Mouse (Mus musculus) stomach, adult 2 months (tissue): ENCODE measurements around the gene Stip1. TPM values are rescaled to one million over a fixed set of nuclear protein-coding genes. Genes with fewer than 3 reads are reported as not detected.

ENCODE experiments used
- polyA plus RNA-seq: library from polyadenylated mRNA; depleted of rRNA; stranded (reverse); fragments of >200 nt; gene quantifications from 2 replicates; pipeline ENCODE4 v1.2.3, GENCODE M21; 2012; rRNA removed

Gene Stip1
- polyA plus RNA-seq: 11.6 and 11.9 TPM in 2 replicates

GRCm38 (mm10) chr19:7039841-7040636, at the start of gene Stip1:
Gene Stip1, minus strand, starts transcription at chr19:7039967.

GRCm38 (mm10) chr19:7056248-7057087, 16.7 kb upstream of the Stip1 start, which contains the start of gene Macrod1:
Gene Macrod1, plus strand, starts transcription at chr19:7056810.

GRCm38 (mm10) chr19:7019191-7019590, 20.6 kb downstream of the Stip1 start, which contains the start of gene Fermt3:
Gene Fermt3, minus strand, starts transcription at chr19:7019469.

GRCm38 (mm10) chr19:6996006-6996405, 43.8 kb downstream of the Stip1 start, which contains the start of the genes Nudt22 and Trpt1:
Gene Nudt22, minus strand, starts transcription at chr19:6996117.
Gene Trpt1, plus strand, starts transcription at chr19:6996131.

GRCm38 (mm10) chr19:6992011-6992858, 47.5 kb downstream of the Stip1 start, which contains the start of gene Dnajc4:
Gene Dnajc4, minus strand, starts transcription at chr19:6992572.

GRCm38 (mm10) chr19:6987061-6987903, 52.5 kb downstream of the Stip1 start, which contains the start of gene Vegfb:
Gene Vegfb, minus strand, starts transcription at chr19:6987651.

GRCm38 (mm10) chr19:6980381-6981093, 59.2 kb downstream of the Stip1 start, which contains the start of gene Fkbp2:
Gene Fkbp2, minus strand, starts transcription at chr19:6980501.

GRCm38 (mm10) chr19:6975537-6976521, 63.9 kb downstream of the Stip1 start, which contains the start of gene Plcb3:
Gene Plcb3, minus strand, starts transcription at chr19:6976470.

GRCm38 (mm10) chr19:6974211-6975205, 65.3 kb downstream of the Stip1 start, which contains the start of gene Ppp1r14b:
Gene Ppp1r14b, plus strand, starts transcription at chr19:6974968.

Other genes with a start within 250 kb of the Stip1 start
- gene Rps6ka4, start 199.3 kb downstream of the Stip1 start, polyA plus RNA-seq: 27.6 and 35.1 TPM in 2 replicates
- 1.9 and 5.4 TPM in 2 replicates for gene Ccdc88b, start 181.8 kb downstream of the Stip1 start, polyA plus RNA-seq
- 48.8 and 58.9 TPM in 2 replicates for gene Trmt112, start 130.3 kb downstream of the Stip1 start, polyA plus RNA-seq
- gene Prdx5, start 129.9 kb downstream of the Stip1 start, polyA plus RNA-seq: 75.1 and 83.7 TPM in 2 replicates
- 80.2 and 108 TPM in 2 replicates for gene Esrra, start 118.2 kb downstream of the Stip1 start, polyA plus RNA-seq
- 1.0 and 2.0 TPM in 2 replicates for gene Catsperz, start 114.6 kb downstream of the Stip1 start, polyA plus RNA-seq
- 0.16 and 0.26 TPM in 2 replicates for gene Kcnk4, start 105.5 kb downstream of the Stip1 start, polyA plus RNA-seq
- 35.8 and 50.6 TPM in 2 replicates for gene Bad, start 98.1 kb downstream of the Stip1 start, polyA plus RNA-seq
- 80.5 and 90.5 TPM in 2 replicates for gene Gpr137, start 97.5 kb downstream of the Stip1 start, polyA plus RNA-seq
- 89.2 and 116 TPM in 2 replicates for gene Ppp1r14b, start 65.0 kb downstream of the Stip1 start, polyA plus RNA-seq
- 63.9 and 66.6 TPM in 2 replicates for gene Plcb3, start 63.5 kb downstream of the Stip1 start, polyA plus RNA-seq
- 13.1 and 16.3 TPM in 2 replicates for gene Fkbp2, start 59.5 kb downstream of the Stip1 start, polyA plus RNA-seq
- gene Vegfb, start 52.3 kb downstream of the Stip1 start, polyA plus RNA-seq: 62.1 and 102 TPM in 2 replicates
- gene Dnajc4, start 47.4 kb downstream of the Stip1 start, polyA plus RNA-seq: 24.5 and 30.1 TPM in 2 replicates
- gene Nudt22, start 43.9 kb downstream of the Stip1 start, polyA plus RNA-seq: 48.4 and 63.7 TPM in 2 replicates
- gene Trpt1, start 43.8 kb downstream of the Stip1 start, polyA plus RNA-seq: 8.2 and 10.0 TPM in 2 replicates
- 16.6 and 20.2 TPM in 2 replicates for gene Fermt3, start 20.5 kb downstream of the Stip1 start, polyA plus RNA-seq
- gene Macrod1, start 16.8 kb upstream of the Stip1 start, polyA plus RNA-seq: 41.9 and 71.8 TPM in 2 replicates
- 0.12 and 0.35 TPM in 2 replicates for gene Flrt1, start 65.8 kb upstream of the Stip1 start, polyA plus RNA-seq
- 62.1 and 76.4 TPM in 2 replicates for gene Otub1, start 166.3 kb upstream of the Stip1 start, polyA plus RNA-seq
- 2,106 and 3,736 TPM in 2 replicates for gene Cox8a, start 177.6 kb upstream of the Stip1 start, polyA plus RNA-seq
- gene Naa40, start 201.2 kb upstream of the Stip1 start, polyA plus RNA-seq: 9.4 and 9.6 TPM in 2 replicates
- 1.8 and 2.2 TPM in 2 replicates for gene Rcor2, start 227.4 kb upstream of the Stip1 start, polyA plus RNA-seq